Mouse (Mus musculus): ENCODE measurements at regions not wholly inside any gene's neighbourhood (a gene's known extent, or its start where the extent isn't known, plus 50 kb on each side); places are given as distances from the start of the nearest gene placed in this dataset.

DNA sequence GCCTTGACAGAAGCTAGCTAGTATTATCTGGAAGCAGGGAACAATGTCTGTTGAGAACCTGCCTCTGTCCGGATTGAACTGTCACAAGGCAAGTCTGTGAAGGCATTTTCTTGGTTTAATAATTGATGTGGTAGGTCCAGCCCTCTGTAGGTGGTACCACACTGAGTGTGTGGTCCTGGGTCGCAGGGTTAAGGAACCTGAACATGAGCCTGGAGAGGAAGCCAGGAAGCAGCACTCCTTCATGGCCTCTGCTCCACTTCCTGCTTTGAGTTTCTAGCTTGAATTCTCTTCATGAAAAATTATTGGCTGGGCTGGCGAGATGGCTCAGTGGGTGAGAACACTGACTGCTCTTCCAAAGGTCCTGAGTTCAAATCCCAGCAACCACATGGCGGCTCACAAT is 104.0 kb upstream of the Adgrf1 start:
- H3K36me3 ChIP-seq (ENCODE audit: control insufficient read depth, insufficient read depth, low read length, poor library complexity, severe bottlenecking), result no peaks in the 10 kb centered on the region
- no peak overlapping the region for H3K4me3 ChIP-seq (ENCODE audit: insufficient read depth in 1 of 2, low read depth in 1 of 2, low read length in 2 of 2, poor library complexity in 1 of 2, severe bottlenecking in 1 of 2)
- no peaks in the 10 kb centered on the region for H3K9me3 ChIP-seq (ENCODE audit: control insufficient read depth, insufficient read depth, low read depth, low read length)
- no peak overlapping the region for H3K27ac ChIP-seq (ENCODE audit: insufficient read depth, low read depth, low read length, poor library complexity, severe bottlenecking)
- H3K4me1 ChIP-seq (ENCODE audit: control insufficient read depth in 2 of 2, insufficient read depth in 2 of 2, low read length in 2 of 2, poor library complexity in 1 of 2), result no peaks in the 10 kb centered on the region; a peak in 1 of 4 replicates
- H3K9ac ChIP-seq (ENCODE audit: insufficient read depth, low read depth, low read length, poor library complexity, severe bottlenecking), result no peak overlapping the region
- no peak for DNase-seq (ENCODE audit: low read depth, low spot score)
- TF ChIP-seq ZC3H11A (IDR thresholded peaks at IDR 0.05; ENCODE audit: borderline replicate concordance, low read depth, low read length) (no peak), CHD2 (IDR thresholded peaks at IDR 0.05; ENCODE audit: low read depth, low read length) (no peak), MAFK (IDR thresholded peaks at IDR 0.05; ENCODE audit: insufficient read depth, low read depth, low read length) (no peak), ZNF384 (IDR thresholded peaks at IDR 0.05; ENCODE audit: low read depth, low read length) (no peak), HCFC1 (IDR thresholded peaks at IDR 0.05; ENCODE audit: borderline replicate concordance, insufficient read depth, low read length) (no peak)
- in situ Hi-C loops (cut with MboI; ENCODE audit: low sequenced_read_pairs in 2 of 2, unreplicated experiment in 2 of 2), result no loop called here

DNA sequence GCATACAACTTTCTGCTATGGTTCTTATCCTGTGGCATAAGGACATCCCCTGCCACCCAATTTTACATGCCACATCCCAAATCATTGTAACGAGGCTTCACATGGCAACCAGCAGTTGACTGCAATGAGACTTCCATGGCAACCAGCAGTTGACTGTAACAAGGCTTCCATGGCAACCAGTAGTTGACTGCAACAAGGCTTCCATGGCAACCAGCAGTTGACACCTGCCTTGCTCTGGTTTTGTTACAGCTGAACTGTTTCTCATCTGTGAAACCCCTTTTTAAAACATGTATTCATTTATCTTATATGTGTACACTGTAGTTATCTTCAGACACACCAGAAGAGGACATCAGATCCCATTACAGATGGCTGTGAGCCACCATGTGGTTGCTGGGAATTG is 100.7 kb upstream of the Adgrf1 start:
- H3K4me1 ChIP-seq (ENCODE audit: control insufficient read depth in 2 of 2, insufficient read depth in 2 of 2, low read length in 2 of 2, poor library complexity in 1 of 2), result no peaks in the 10 kb centered on the region
- no peaks in the 10 kb centered on the region for H3K36me3 ChIP-seq (ENCODE audit: control insufficient read depth, insufficient read depth, low read length, poor library complexity, severe bottlenecking)
- no peak for DNase-seq (ENCODE audit: low read depth, low spot score)
- H3K9ac ChIP-seq (ENCODE audit: insufficient read depth, low read depth, low read length, poor library complexity, severe bottlenecking), result no peak overlapping the region
- in situ Hi-C loops (cut with MboI; ENCODE audit: low sequenced_read_pairs in 2 of 2, unreplicated experiment in 2 of 2), result no loop called here
- TF ChIP-seq ZNF384 (IDR thresholded peaks at IDR 0.05; ENCODE audit: low read depth, low read length), result no peak
- TF ChIP-seq HCFC1 (IDR thresholded peaks at IDR 0.05; ENCODE audit: borderline replicate concordance, insufficient read depth, low read length), result no peak
- no peak for TF ChIP-seq MAFK (IDR thresholded peaks at IDR 0.05; ENCODE audit: insufficient read depth, low read depth, low read length)
- TF ChIP-seq CHD2 (IDR thresholded peaks at IDR 0.05; ENCODE audit: low read depth, low read length), result no peak
- no peak for TF ChIP-seq ZC3H11A (IDR thresholded peaks at IDR 0.05; ENCODE audit: borderline replicate concordance, low read depth, low read length)
- H3K4me3 ChIP-seq (ENCODE audit: insufficient read depth in 1 of 2, low read depth in 1 of 2, low read length in 2 of 2, poor library complexity in 1 of 2, severe bottlenecking in 1 of 2), result no peak overlapping the region
- H3K27ac ChIP-seq (ENCODE audit: insufficient read depth, low read depth, low read length, poor library complexity, severe bottlenecking), result no peak overlapping the region
- no peaks in the 10 kb centered on the region for H3K9me3 ChIP-seq (ENCODE audit: control insufficient read depth, insufficient read depth, low read depth, low read length)

DNA sequence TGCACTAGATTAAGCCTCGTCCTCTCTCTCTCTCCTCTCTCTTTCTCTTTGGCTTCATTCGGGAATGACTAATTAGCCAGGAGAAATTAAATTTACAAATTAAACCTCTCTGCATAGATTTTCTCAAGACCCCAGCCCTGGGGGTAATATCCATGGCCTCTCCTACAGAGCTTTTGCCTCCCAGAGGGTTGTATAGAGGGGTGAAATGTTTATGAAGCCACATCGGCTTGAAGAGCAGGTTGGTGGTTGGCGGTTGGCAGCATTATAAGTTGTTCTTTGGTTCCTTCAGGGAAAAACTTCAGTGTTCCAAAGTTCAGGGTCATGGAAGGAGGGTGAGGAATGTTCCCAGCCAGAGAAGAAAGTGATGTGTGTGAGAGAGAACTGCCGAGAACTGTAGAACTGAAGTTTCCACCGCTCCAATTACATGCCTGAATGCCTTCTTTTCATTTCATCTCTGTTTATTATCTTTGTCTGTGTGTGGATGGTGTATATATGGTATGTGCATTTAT is 97.4 kb upstream of the Adgrf1 start:
- H3K27ac ChIP-seq (ENCODE audit: insufficient read depth, low read depth, low read length, poor library complexity, severe bottlenecking), result no peak overlapping the region
- H3K9me3 ChIP-seq (ENCODE audit: control insufficient read depth, insufficient read depth, low read depth, low read length), result no peaks in the 10 kb centered on the region
- TF ChIP-seq ZC3H11A (IDR thresholded peaks at IDR 0.05; ENCODE audit: borderline replicate concordance, low read depth, low read length) (no peak), ZNF384 (IDR thresholded peaks at IDR 0.05; ENCODE audit: low read depth, low read length) (no peak), MAFK (IDR thresholded peaks at IDR 0.05; ENCODE audit: insufficient read depth, low read depth, low read length) (no peak), HCFC1 (IDR thresholded peaks at IDR 0.05; ENCODE audit: borderline replicate concordance, insufficient read depth, low read length) (no peak), CHD2 (IDR thresholded peaks at IDR 0.05; ENCODE audit: low read depth, low read length) (no peak)
- no peak overlapping the region for H3K9ac ChIP-seq (ENCODE audit: insufficient read depth, low read depth, low read length, poor library complexity, severe bottlenecking)
- in situ Hi-C loops (cut with MboI; ENCODE audit: low sequenced_read_pairs in 2 of 2, unreplicated experiment in 2 of 2), result no loop called here
- no peak overlapping the region for H3K4me3 ChIP-seq (ENCODE audit: insufficient read depth in 1 of 2, low read depth in 1 of 2, low read length in 2 of 2, poor library complexity in 1 of 2, severe bottlenecking in 1 of 2)
- DNase-seq (ENCODE audit: low read depth, low spot score), result no peak
- no peaks in the 10 kb centered on the region for H3K36me3 ChIP-seq (ENCODE audit: control insufficient read depth, insufficient read depth, low read length, poor library complexity, severe bottlenecking)
- no peaks in the 10 kb centered on the region for H3K4me1 ChIP-seq (ENCODE audit: control insufficient read depth in 2 of 2, insufficient read depth in 2 of 2, low read length in 2 of 2, poor library complexity in 1 of 2)

DNA sequence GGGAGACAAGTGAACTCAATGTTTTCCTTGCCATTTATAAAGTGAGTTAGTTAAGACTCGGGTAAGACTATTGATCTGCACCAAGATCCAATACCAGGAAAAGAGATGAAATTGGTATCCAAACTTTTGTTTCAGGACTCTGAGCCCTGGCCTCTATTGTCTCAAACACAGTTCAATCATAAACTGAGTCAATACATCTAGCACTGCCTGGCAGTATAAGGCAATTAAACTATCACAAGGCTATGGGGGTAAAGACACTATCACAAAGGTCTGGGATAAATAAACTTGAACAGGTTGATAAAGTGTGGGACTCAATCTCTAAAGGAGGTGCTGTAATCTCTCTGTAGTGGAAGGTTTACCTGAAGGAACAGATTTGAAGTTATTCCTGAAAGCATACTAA is 95.3 kb upstream of the Adgrf1 start:
- H3K9ac ChIP-seq (ENCODE audit: insufficient read depth, low read depth, low read length, poor library complexity, severe bottlenecking), result no peak overlapping the region
- in situ Hi-C loops (cut with MboI; ENCODE audit: low sequenced_read_pairs in 2 of 2, unreplicated experiment in 2 of 2), result no loop called here
- H3K9me3 ChIP-seq (ENCODE audit: control insufficient read depth, insufficient read depth, low read depth, low read length), result no peaks in the 10 kb centered on the region
- DNase-seq (ENCODE audit: low read depth, low spot score), result no peak
- TF ChIP-seq ZNF384 (IDR thresholded peaks at IDR 0.05; ENCODE audit: low read depth, low read length) (no peak), MAFK (IDR thresholded peaks at IDR 0.05; ENCODE audit: insufficient read depth, low read depth, low read length) (no peak), CHD2 (IDR thresholded peaks at IDR 0.05; ENCODE audit: low read depth, low read length) (no peak), HCFC1 (IDR thresholded peaks at IDR 0.05; ENCODE audit: borderline replicate concordance, insufficient read depth, low read length) (no peak), ZC3H11A (IDR thresholded peaks at IDR 0.05; ENCODE audit: borderline replicate concordance, low read depth, low read length) (no peak)
- no peak overlapping the region for H3K27ac ChIP-seq (ENCODE audit: insufficient read depth, low read depth, low read length, poor library complexity, severe bottlenecking)
- no peaks in the 10 kb centered on the region for H3K4me1 ChIP-seq (ENCODE audit: control insufficient read depth in 2 of 2, insufficient read depth in 2 of 2, low read length in 2 of 2, poor library complexity in 1 of 2)
- no peaks in the 10 kb centered on the region for H3K36me3 ChIP-seq (ENCODE audit: control insufficient read depth, insufficient read depth, low read length, poor library complexity, severe bottlenecking)
- no peak overlapping the region for H3K4me3 ChIP-seq (ENCODE audit: insufficient read depth in 1 of 2, low read depth in 1 of 2, low read length in 2 of 2, poor library complexity in 1 of 2, severe bottlenecking in 1 of 2)

DNA sequence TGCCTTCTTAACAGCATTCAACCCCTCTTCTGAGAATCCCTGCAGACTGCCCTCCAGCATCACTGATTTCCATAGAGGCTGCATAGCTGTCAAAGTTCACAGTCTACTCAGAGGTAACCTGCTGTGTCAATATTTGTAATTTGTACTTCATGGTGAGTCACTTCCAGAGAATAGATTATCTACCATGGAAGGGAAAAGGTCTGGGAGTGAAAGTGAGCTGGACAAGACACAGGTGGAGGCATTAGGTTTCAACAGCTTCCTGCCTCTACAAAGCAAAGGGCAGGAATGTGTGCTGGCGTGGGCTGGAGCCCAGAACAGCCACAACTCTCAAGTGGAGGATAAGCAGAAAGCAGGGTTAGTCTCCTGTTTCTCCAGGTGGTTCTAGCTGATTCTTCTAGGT is 92.9 kb upstream of the Adgrf1 start:
- Histone ChIP-seq H3K27ac (ENCODE audit: insufficient read depth, low read depth, low read length, poor library complexity, severe bottlenecking) (no peak overlapping the region), H3K4me3 (ENCODE audit: insufficient read depth in 1 of 2, low read depth in 1 of 2, low read length in 2 of 2, poor library complexity in 1 of 2, severe bottlenecking in 1 of 2) (no peak overlapping the region), H3K9me3 (ENCODE audit: control insufficient read depth, insufficient read depth, low read depth, low read length) (no peaks in the 10 kb centered on the region), H3K36me3 (ENCODE audit: control insufficient read depth, insufficient read depth, low read length, poor library complexity, severe bottlenecking) (no peaks in the 10 kb centered on the region), H3K4me1 (ENCODE audit: control insufficient read depth in 2 of 2, insufficient read depth in 2 of 2, low read length in 2 of 2, poor library complexity in 1 of 2) (no peaks in the 10 kb centered on the region), H3K9ac (ENCODE audit: insufficient read depth, low read depth, low read length, poor library complexity, severe bottlenecking) (no peak overlapping the region)
- DNase-seq (ENCODE audit: low read depth, low spot score), result no peak
- in situ Hi-C loops (cut with MboI; ENCODE audit: low sequenced_read_pairs in 2 of 2, unreplicated experiment in 2 of 2), result no loop called here
- TF ChIP-seq HCFC1 (IDR thresholded peaks at IDR 0.05; ENCODE audit: borderline replicate concordance, insufficient read depth, low read length) (no peak), ZC3H11A (IDR thresholded peaks at IDR 0.05; ENCODE audit: borderline replicate concordance, low read depth, low read length) (no peak), MAFK (IDR thresholded peaks at IDR 0.05; ENCODE audit: insufficient read depth, low read depth, low read length) (no peak), CHD2 (IDR thresholded peaks at IDR 0.05; ENCODE audit: low read depth, low read length) (no peak), ZNF384 (IDR thresholded peaks at IDR 0.05; ENCODE audit: low read depth, low read length) (no peak)
